Mouse (Mus musculus) spleen, postnatal 10 days (tissue): ENCODE measurements around the gene Trim67.

ENCODE experiments used
- DNase-seq, 2 experiments: peaks; one replicate each; pipeline ENCODE4 v3.0.0; 2021 to 2022; ENCODE audit warnings: low spot score in 2 of 2

The Trim67 gene

GRCm38 (mm10) chr8:124794486-124794780 lies 1.5 kb downstream of the Trim67 start:
- DNase-seq = peak; percentile 28 to 66

GRCm38 (mm10) chr8:124795781-124796488 lies 3.0 kb downstream of the Trim67 start:
- no peak for DNase-seq

GRCm38 (mm10) chr8:124800542-124800941 lies 7.7 kb downstream of the Trim67 start:
- DNase-seq = no peak

GRCm38 (mm10) chr8:124803824-124804702 lies 11.2 kb downstream of the Trim67 start:
- DNase-seq = no peak

- DNase-seq = no peak
Observed at GRCm38 (mm10) chr8:124805990-124806389, 13.1 kb downstream of the Trim67 start.

GRCm38 (mm10) chr8:124809419-124809818 lies 16.5 kb downstream of the Trim67 start:
- no peak for DNase-seq

GRCm38 (mm10) chr8:124810056-124810610 lies 17.2 kb downstream of the Trim67 start:
- DNase-seq = peak in 1 of 2 experiments; percentile 41

GRCm38 (mm10) chr8:124810689-124811394 lies 17.9 kb downstream of the Trim67 start:
- no peak for DNase-seq

- no peak for DNase-seq
Observed at GRCm38 (mm10) chr8:124813326-124813725, 20.4 kb downstream of the Trim67 start.

- no peak for DNase-seq
Observed at GRCm38 (mm10) chr8:124815870-124816269, 23.0 kb downstream of the Trim67 start.

- DNase-seq = no peak
Observed at GRCm38 (mm10) chr8:124816866-124817265, 24.0 kb downstream of the Trim67 start.

- DNase-seq = no peak
Observed at GRCm38 (mm10) chr8:124817361-124817760, 24.5 kb downstream of the Trim67 start.

GRCm38 (mm10) chr8:124819612-124820115 lies 26.8 kb downstream of the Trim67 start:
- DNase-seq = no peak

GRCm38 (mm10) chr8:124820125-124820524 lies 27.2 kb downstream of the Trim67 start:
- DNase-seq = no peak

- no peak for DNase-seq
Observed at GRCm38 (mm10) chr8:124823497-124823896, 30.6 kb downstream of the Trim67 start.

GRCm38 (mm10) chr8:124826658-124827057 lies 33.8 kb downstream of the Trim67 start:
- DNase-seq = no peak

- DNase-seq = peak; percentile 44 to 61
Observed at GRCm38 (mm10) chr8:124827387-124827786, 34.5 kb downstream of the Trim67 start.

GRCm38 (mm10) chr8:124828561-124829240 lies 35.8 kb downstream of the Trim67 start:
- DNase-seq = no peak

GRCm38 (mm10) chr8:124830050-124830449 lies 37.2 kb downstream of the Trim67 start:
- DNase-seq = no peak

- DNase-seq = no peak
Observed at GRCm38 (mm10) chr8:124831531-124831930, 38.6 kb downstream of the Trim67 start.

GRCm38 (mm10) chr8:124831941-124832340 lies 39.0 kb downstream of the Trim67 start:
- DNase-seq = no peak
